Mouse (Mus musculus): ENCODE results near the gene Podxl. TPM values are rescaled to one million over a fixed set of nuclear protein-coding genes. Genes with fewer than 3 reads are reported as not detected.
A peak's percentile ranks its signal among the peaks of the same experiment; 100 is the strongest.

The Podxl gene
- total RNA-seq, 1 experiment from 2014 or later: 41.7 TPM

DNA sequence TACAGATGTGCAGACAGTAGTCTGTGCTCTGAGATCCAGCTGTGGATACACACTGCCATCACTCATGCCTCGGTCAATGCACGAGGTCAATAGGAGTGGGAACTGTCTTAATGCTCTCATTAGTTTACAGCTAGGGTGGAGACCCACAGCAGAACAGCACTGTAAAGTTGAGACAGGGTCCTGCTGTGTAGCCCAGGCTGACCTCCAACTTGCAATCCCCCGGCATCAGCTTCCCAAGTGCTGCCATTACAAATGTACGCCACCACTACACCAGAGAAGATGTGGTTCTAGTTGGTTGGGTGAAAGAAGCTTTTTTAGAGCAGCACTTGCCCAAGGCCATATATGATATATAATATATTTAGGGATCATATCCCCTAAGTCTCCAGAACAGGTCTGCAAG is 40.1 kb downstream of the Podxl start:
- no peak for DNase-seq

DNA sequence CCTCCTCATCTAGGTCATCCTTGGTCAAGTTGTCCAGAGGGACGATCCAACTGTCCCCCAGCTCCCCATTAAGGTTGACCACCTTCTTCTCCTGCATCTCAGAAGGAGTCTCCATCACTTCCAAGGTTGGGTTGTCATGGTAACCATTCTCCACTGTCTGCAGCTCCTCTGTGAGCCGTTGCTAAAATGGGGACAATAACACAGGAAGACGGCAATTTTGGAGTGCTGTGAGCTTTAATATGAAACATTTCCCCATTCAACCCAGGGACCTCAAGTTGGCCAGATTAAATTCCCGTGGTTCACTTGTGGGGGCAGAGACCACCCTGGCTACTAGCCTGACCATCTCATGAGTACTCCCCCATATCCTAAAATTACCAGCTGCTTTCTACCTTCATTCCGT is 40.7 kb downstream of the Podxl start:
- no peak for DNase-seq

- no peak for DNase-seq
These were observed 41.3 kb downstream of the Podxl start for GRCm38 (mm10) chr6:31522478-31522877.

DNA sequence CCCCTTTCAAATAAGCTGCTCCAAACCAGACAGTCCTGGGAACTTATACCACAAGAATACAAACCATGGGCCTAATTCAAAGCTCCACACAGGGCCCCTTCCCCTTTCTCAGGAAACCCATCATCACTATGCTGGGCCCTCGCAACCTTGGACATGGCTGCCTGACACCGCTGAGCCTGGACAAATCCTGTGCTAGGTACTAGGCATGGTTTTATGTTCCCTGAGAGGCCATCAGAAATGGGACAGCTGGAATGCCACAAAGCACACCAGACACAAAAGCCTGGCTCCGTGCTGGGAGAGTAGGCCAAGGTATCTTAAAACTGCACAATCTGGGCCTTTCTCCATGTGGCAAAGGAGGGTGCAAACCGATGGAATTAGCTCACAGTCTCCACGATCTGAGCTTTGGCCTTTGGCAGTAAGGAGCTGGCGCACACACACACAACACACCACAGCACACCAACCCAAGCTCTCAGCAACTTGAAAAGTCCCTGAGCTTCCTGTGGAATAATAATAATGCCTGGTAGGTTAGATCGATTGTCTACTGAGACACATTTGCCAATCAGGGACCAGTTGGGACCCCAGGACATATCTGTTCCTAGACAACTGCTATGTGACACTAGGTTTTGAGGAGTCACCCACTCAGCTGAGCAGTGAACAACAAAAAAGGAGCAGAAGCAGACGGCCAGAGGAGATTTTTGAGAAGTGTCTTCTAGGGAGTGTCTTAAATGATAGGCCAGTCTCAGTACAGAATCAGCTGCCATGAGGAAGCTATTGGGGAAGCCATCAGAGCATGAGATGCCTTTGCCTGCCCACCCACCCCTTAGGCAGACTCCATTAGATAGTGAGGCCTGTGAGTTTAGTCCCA is 42.1 kb downstream of the Podxl start:
- DNase-seq: no peak

DNA sequence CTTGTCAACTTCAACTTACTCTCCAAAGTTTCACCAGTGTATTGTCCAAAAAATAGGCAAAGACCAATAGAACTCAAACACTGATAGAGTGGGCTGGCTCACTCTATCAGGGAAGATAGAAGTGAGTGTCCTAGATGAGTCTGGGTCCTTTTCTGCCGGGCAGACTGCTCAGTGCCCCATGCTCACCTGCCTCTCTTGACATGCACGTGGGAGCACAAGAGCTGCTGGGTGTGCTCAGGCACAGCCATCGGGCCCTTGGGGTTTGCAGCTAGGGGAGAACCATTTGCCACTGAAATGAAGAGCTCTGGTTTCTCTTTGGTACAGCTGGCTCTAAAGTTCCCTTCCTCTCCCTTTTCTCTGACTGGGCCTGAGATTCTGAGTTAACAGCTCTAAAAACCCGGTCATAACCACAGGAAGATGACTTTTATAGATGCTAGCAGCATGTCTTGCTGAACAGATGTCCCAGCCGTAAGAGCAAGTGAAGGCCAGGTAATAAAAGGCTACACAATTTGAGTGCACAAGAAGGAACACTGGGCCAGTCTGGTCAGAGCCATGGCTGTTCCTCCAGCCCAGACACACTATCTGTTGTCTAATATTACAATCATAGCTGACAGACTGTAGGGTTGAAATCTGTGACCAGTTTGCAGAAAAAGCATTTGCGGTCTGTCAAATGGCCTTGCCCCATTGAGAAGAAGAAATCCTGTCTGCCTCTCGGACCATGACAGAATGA is 43.1 kb downstream of the Podxl start:
- DNase-seq: no peak

DNA sequence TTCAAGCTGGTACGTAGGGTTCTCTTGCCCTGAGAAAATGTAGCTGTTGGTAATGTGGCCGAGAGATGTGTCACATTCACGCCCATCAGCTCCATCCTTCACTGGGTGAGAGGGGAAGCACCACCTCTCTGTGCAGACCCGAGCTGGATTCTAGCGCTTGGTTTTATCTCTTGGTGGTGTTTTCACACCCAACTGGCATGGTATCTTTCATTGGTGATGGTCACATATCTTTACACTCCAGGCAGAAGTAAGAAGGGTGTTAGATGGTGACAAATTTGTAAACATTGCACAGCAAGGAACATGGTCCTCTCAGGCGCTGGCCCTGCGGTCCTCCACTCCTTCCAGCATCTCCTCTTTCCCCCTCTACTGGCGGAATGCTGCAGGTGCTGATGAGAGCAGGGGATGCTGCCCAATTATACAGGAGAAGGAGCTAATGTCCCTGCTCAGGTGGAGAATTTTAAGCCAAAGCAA is 44.7 kb downstream of the Podxl start:
- no peak for DNase-seq

DNA sequence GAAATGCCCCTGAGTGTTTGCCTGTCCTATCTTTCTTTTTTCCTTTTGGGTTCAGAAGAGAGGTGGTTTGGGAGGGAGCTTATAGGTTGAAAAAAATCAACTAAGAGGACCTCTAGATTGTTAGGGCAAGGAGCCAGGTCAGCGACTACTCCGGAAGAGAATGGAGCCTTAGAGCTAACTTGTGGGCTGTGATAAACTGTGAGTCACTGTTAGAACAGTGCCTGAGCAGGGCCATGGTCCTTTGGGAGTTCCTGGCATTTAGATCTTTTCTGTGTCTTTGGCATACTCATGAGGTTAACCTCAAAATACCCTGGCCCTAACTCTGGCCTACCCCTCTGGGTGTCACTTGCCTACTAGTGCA is 45.5 kb downstream of the Podxl start:
- peak; percentile 56 for DNase-seq

- no peak for DNase-seq
These were observed 46.0 kb downstream of the Podxl start for GRCm38 (mm10) chr6:31517681-31518337.

- no peak for DNase-seq
These were observed 50.1 kb downstream of the Podxl start for GRCm38 (mm10) chr6:31513726-31514125.

- no peak for DNase-seq
These were observed 61.2 kb downstream of the Podxl start for GRCm38 (mm10) chr6:31502614-31503013.

DNA sequence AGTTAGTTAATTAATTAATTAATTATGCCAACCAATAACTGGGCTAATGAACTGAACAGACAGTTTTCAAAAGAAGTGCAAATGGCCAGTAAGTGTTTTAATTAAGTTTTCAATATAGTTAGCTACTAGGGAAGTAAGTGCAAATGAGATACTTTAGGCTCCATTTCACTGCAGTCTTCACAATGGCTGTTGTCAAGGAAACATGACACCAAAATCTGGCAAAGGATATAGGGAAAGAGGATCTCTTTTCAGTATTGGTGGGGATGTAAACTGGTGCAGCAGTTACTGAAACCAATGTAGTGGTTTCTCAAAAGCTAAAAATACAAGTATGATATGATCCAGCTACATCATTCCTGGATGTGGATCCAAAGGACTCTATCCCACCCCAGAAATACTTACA is 63.1 kb downstream of the Podxl start:
- DNase-seq: no peak

GRCm38 (mm10) chr6:31500260-31500659 is 63.5 kb downstream of the Podxl start:
- DNase-seq: no peak

DNA sequence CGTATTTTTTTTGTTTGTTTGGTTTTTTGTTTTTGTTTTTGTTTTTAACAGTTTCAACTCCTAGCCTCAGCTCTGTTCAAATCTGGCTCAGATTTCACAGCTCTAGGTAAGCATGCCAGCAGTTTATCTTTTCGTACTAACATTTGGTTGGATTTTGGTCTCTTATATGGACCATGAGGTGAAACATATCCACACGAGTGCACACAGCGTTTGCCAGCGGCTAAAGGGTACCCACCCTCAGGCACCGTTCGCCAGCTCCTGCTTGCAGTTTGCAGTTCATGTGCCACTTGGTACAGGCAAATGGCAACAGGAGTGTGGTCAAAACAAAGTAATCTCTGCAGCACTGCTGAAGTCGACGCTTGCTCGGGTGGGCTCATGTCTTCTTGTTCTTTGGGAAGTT is 63.9 kb downstream of the Podxl start:
- DNase-seq: no peak

GRCm38 (mm10) chr6:31496227-31496626 is 67.6 kb downstream of the Podxl start:
- no peak for DNase-seq

- DNase-seq: no peak
These were observed 68.6 kb downstream of the Podxl start for GRCm38 (mm10) chr6:31495122-31495731.

- DNase-seq: no peak
These were observed 73.8 kb downstream of the Podxl start for GRCm38 (mm10) chr6:31489950-31490349.

DNA sequence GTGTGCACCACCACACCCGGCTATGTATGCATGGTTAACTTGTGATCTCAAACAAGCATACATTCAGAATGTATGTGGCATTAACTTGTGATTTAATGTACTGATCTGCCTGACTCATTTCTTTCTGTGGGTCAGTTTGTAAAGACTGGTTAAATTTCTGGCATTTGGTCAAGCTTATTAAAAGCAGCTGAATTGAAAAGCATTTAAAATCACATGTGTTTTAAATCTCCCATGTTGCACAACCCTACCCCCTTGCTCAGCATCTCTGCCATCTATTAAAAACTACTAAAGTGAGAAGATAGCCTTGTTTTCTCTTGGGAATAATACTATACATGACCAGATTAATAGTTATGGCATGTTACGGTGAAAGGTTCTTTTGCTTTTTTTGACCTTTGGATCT is 77.2 kb downstream of the Podxl start:
- DNase-seq: no peak

- DNase-seq: no peak
These were observed 83.8 kb downstream of the Podxl start for GRCm38 (mm10) chr6:31480008-31480407.

- DNase-seq: no peak
These were observed 85.6 kb downstream of the Podxl start for GRCm38 (mm10) chr6:31478221-31478620.

Data from adrenal gland, postnatal 25 days (tissue).